Mouse (Mus musculus) adrenal gland, adult (tissue): ENCODE data around the gene Agfg2.
"Not testable (repeated sequence)": the region's sequence is repeated elsewhere in the genome, so short reads cannot be mapped to it uniquely, and the experiment has no call there.

Experiments used
- DNase-seq, 2 experiments: peaks; one replicate each; pipeline ENCODE4 v3.0.0; 2022 to 2023; ENCODE audit warnings: low spot score in 1 of 2; ENCODE audit not compliant: inconsistent age in 2 of 2

Agfg2 gene

GRCm38 (mm10) chr5:137645652-137646091 lies 38.9 kb downstream of the Agfg2 start, which contains the start of gene Irs3:
Gene Irs3, minus strand, starts transcription at chr5:137645714.
- DNase-seq: peak in 1 of 2 experiments; percentile 68

GRCm38 (mm10) chr5:137645091-137645651 lies 39.4 kb downstream of the Agfg2 start:
- no peak for DNase-seq

GRCm38 (mm10) chr5:137644484-137644883 lies 40.0 kb downstream of the Agfg2 start:
- DNase-seq: no peak

- DNase-seq: peak in 1 of 2 experiments; percentile 25
Measured at GRCm38 (mm10) chr5:137642886-137643285, 41.6 kb downstream of the Agfg2 start.

GRCm38 (mm10) chr5:137641054-137641453 lies 43.5 kb downstream of the Agfg2 start, which contains the start of gene Sap25:
Gene Sap25, plus strand, starts transcription at chr5:137641334.
- peak; percentile 42 to 61 for DNase-seq

GRCm38 (mm10) chr5:137639472-137639871 lies 45.1 kb downstream of the Agfg2 start:
- DNase-seq: no peak

GRCm38 (mm10) chr5:137633397-137634084 lies 51.0 kb downstream of the Agfg2 start:
- no peak for DNase-seq

- DNase-seq: no peak
Measured at GRCm38 (mm10) chr5:137631591-137631990, 52.9 kb downstream of the Agfg2 start.

- DNase-seq: no peak
Measured at GRCm38 (mm10) chr5:137631171-137631570, 53.4 kb downstream of the Agfg2 start.

GRCm38 (mm10) chr5:137630602-137631001 lies 53.9 kb downstream of the Agfg2 start:
- peak in 1 of 2 experiments; percentile 58 for DNase-seq

- DNase-seq: peak in 1 of 2 experiments; percentile 55
Measured at GRCm38 (mm10) chr5:137629906-137630545, 54.5 kb downstream of the Agfg2 start.

GRCm38 (mm10) chr5:137629306-137629721 lies 55.2 kb downstream of the Agfg2 start:
- DNase-seq: no peak

- peak; percentile 99 to 100 for DNase-seq
Measured at GRCm38 (mm10) chr5:137628498-137629305, 55.8 kb downstream of the Agfg2 start, which contains the start of the genes Fbxo24, Lrch4 and Gm20605. Gene Fbxo24, minus strand, starts transcription at chr5:137629002. Gene Lrch4, plus strand, starts transcription at chr5:137629121. Gene Gm20605, plus strand, starts transcription at chr5:137629175.

- DNase-seq: peak; percentile 78 to 91
Measured at GRCm38 (mm10) chr5:137627991-137628390, 56.5 kb downstream of the Agfg2 start.

GRCm38 (mm10) chr5:137623937-137624530 lies 60.5 kb downstream of the Agfg2 start:
- DNase-seq: no peak

GRCm38 (mm10) chr5:137615347-137615746 lies 69.2 kb downstream of the Agfg2 start:
- DNase-seq: no peak

GRCm38 (mm10) chr5:137614921-137615320 lies 69.6 kb downstream of the Agfg2 start:
- DNase-seq: not testable (repeated sequence)

- DNase-seq: peak; percentile 88 to 90
Measured at GRCm38 (mm10) chr5:137613550-137613949, 71.0 kb downstream of the Agfg2 start, which contains the start of gene Pcolce. Gene Pcolce, minus strand, starts transcription at chr5:137613784.

GRCm38 (mm10) chr5:137613076-137613475 lies 71.5 kb downstream of the Agfg2 start:
- DNase-seq: peak in 1 of 2 experiments; percentile 65

- peak; percentile 84 to 92 for DNase-seq
Measured at GRCm38 (mm10) chr5:137611245-137611602, 73.3 kb downstream of the Agfg2 start.
